Mouse (Mus musculus): Measurements from ENCODE around the gene Mbl1. TPM values are rescaled to one million over a fixed set of nuclear protein-coding genes. Genes with fewer than 3 reads are reported as not detected.

Mbl1 gene
- polyA plus RNA-seq, 1 experiment from 2014 or later, result 6.7 TPM

DNA sequence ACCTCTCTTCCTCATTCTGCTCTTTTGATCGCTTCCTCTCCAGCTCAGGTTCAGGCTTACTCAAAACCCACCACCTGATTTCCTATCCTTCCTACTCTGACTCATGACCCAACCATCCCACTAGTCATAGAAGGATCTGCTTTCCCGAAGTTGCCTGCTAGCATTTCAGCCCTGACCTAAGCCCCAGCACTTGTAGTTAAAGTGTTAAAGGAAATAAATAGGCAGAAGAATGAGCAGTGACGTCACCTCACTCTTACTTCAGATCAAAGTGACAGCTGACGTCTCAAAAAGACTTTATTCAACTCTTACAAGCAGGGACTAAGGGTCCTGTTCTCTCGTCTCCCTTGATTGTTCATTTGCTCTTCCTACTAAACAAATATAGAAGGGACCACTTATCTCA lies 16.0 kb downstream of the Mbl1 start:
- Histone ChIP-seq H3K9ac (ENCODE audit: low read depth, low read length) (no peak overlapping the region), H3K9me3 (ENCODE audit: control insufficient read depth, low read length) (no peaks in the 10 kb centered on the region), H3K27ac (ENCODE audit: low read depth, low read length) (no peak overlapping the region), H3K27me3 (replicated peaks; ENCODE audit: control insufficient read depth, insufficient read depth, low read length) (no peaks in the 10 kb centered on the region), H3K4me1 (replicated peaks; ENCODE audit: control insufficient read depth, insufficient read depth, low read length) (no peaks in the 10 kb centered on the region), H3K4me2 (no peak overlapping the region), H3K36me3 (ENCODE audit: control insufficient read depth, insufficient read depth, low read length) (no peaks in the 10 kb centered on the region), H3K4me3 (ENCODE audit: low read depth, low read length) (no peak overlapping the region)
- WGBS, result 42% methylated on average over 5 of the region's 5 CpGs
- DNase-seq (ENCODE audit: low spot score) (no peak), ATAC-seq (replicated peaks; ENCODE audit: low FRiP score) (no peak)

DNA sequence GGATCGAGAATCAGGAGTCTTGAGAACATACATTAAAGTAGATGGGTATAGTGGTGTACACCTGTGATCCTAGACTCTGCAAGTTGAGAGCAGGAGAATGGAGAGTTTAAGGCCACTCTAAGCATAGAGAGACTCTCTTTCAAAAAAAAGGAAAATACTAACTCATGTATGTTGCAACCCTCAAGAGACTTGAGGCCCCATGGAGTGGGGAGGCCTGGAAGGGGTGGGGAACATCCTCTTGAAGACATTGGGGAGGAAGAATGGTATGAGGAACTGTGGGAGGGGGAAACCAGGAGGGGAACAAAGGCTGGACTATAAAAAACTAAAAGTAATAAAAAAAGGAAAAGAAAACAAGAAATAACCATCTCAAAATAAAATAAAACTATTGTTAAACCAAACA lies 17.3 kb downstream of the Mbl1 start:
- no peak for ATAC-seq (replicated peaks; ENCODE audit: low FRiP score)
- Histone ChIP-seq H3K27me3 (replicated peaks; ENCODE audit: control insufficient read depth, insufficient read depth, low read length) (no peaks in the 10 kb centered on the region), H3K4me2 (no peak overlapping the region), H3K36me3 (ENCODE audit: control insufficient read depth, insufficient read depth, low read length) (no peaks in the 10 kb centered on the region), H3K4me3 (ENCODE audit: low read depth, low read length) (no peak overlapping the region), H3K4me1 (replicated peaks; ENCODE audit: control insufficient read depth, insufficient read depth, low read length) (no peaks in the 10 kb centered on the region), H3K27ac (ENCODE audit: low read depth, low read length) (no peak overlapping the region), H3K9ac (ENCODE audit: low read depth, low read length) (no peak overlapping the region), H3K9me3 (ENCODE audit: control insufficient read depth, low read length) (no peaks in the 10 kb centered on the region)
- 71% methylated on average over 1 of the region's 1 CpGs for WGBS
- no peak for DNase-seq (ENCODE audit: low spot score)

DNA sequence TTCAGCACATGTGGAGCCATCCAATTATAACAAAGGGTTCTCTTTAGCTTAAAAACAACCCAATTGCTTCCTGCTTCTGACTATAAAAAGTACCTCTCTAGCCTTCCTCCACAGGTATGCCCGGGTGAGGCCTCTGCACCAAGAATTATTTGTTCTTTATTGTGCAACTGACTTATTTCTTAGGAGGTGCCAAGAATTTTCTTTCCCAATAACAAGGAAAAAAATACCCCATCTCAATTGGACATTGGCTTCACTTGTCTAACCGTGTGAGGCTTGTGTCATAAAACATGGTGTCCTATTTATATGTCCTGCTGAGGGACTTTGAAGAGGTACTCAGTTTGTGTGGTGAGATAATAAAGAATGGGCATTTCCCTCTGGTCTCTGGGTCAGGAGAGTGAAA lies 19.3 kb downstream of the Mbl1 start:
- ATAC-seq (replicated peaks; ENCODE audit: low FRiP score) (no peak), DNase-seq (ENCODE audit: low spot score) (no peak)
- Histone ChIP-seq H3K4me1 (replicated peaks; ENCODE audit: control insufficient read depth, insufficient read depth, low read length) (no peaks in the 10 kb centered on the region), H3K27ac (ENCODE audit: low read depth, low read length) (no peak overlapping the region), H3K4me3 (ENCODE audit: low read depth, low read length) (no peak overlapping the region), H3K4me2 (no peak overlapping the region), H3K36me3 (ENCODE audit: control insufficient read depth, insufficient read depth, low read length) (no peaks in the 10 kb centered on the region), H3K9ac (ENCODE audit: low read depth, low read length) (no peak overlapping the region), H3K9me3 (ENCODE audit: control insufficient read depth, low read length) (no peaks in the 10 kb centered on the region), H3K27me3 (replicated peaks; ENCODE audit: control insufficient read depth, insufficient read depth, low read length) (no peaks in the 10 kb centered on the region)
- 75% methylated on average over 2 of the region's 2 CpGs for WGBS

DNA sequence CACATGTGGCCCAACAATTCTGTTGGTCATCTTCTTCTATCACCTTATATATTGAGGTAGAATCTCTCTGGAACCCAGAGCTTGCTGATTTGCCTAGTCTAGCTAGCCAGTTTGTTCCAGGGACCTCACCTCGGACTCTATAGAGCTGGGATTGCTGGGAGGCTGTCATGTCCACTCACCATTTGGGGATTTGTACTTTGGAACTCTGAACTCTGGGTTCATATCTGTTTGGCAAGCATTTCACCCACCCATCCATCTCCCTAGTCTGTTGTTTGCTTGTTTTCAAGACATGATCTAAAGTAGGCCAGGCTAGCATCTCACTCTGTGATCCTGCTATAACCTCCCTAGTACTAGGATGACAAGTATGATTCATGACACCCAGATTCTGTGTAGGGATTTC lies 23.5 kb downstream of the Mbl1 start:
- 57% methylated on average over 1 of the region's 1 CpGs for WGBS
- H3K4me1 ChIP-seq (replicated peaks; ENCODE audit: control insufficient read depth, insufficient read depth, low read length), result no peaks in the 10 kb centered on the region

DNA sequence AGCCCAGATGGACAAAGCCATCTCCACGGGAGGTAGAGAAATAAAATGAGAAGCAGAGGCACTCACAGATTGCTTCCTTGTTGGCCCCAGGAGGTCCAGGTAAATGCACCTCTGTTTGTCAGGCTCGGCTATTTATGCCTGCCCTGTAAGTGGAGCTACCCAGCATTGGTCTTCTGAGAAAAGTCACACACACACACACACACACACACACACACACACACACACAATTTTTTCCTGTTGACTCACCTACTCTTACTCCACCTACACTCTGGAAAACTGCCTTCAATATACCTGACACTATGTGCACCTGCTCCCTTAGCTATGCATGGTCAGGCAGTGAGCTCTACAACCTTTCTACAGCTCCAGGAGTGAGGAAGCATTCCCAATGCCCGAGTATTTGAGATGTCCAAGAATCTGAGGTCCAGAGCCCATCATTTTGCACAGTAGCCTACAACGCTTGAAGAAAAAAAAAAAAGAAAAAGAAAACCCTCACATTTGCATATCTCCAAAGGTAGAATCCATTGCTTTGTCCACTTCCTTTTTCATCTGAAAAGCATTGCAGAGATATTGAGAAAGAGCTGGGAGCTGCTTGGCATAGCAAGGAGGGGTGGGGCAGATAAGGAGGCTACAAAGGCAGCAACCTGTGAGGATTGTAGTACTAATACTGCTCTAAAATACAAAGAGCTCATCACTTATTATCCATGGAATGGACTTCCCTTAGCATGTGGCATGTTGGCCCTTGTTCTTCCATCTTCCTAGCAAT lies 34.0 kb downstream of the Mbl1 start, which contains the start of gene Sftpd:
Gene Sftpd (minus strand): TSS at position 91 of the 763 bp plus-strand sequence.
- H3K9me3 ChIP-seq (ENCODE audit: control insufficient read depth, low read length), result no peaks in the 10 kb centered on the region
- H3K36me3 ChIP-seq (ENCODE audit: control insufficient read depth, insufficient read depth, low read length), result no peaks in the 10 kb centered on the region
- H3K4me3 ChIP-seq (ENCODE audit: low read depth, low read length), result no peak within 1 kb of the TSS
- DNase-seq (ENCODE audit: low spot score), result no peak
- no peak within 1 kb of the TSS for H3K9ac ChIP-seq (ENCODE audit: low read depth, low read length)
- H3K4me1 ChIP-seq (replicated peaks; ENCODE audit: control insufficient read depth, insufficient read depth, low read length), result no peaks in the 10 kb centered on the region
- no peak within 1 kb of the TSS for H3K27ac ChIP-seq (ENCODE audit: low read depth, low read length)
- no peak within 1 kb of the TSS for H3K4me2 ChIP-seq
- WGBS, result 67% methylated on average over 4 of the region's 4 CpGs
- ATAC-seq (replicated peaks; ENCODE audit: low FRiP score), result no peak
- H3K27me3 ChIP-seq (replicated peaks; ENCODE audit: control insufficient read depth, insufficient read depth, low read length), result no peaks in the 10 kb centered on the region

More for the DNA sequence above, 23.5 kb downstream of the Mbl1 start:
- H3K27me3 ChIP-seq (replicated peaks; ENCODE audit: control insufficient read depth, insufficient read depth, low read length), result no peaks in the 10 kb centered on the region
- no peak overlapping the region for H3K4me2 ChIP-seq
- no peak overlapping the region for H3K9ac ChIP-seq (ENCODE audit: low read depth, low read length)
- no peaks in the 10 kb centered on the region for H3K9me3 ChIP-seq (ENCODE audit: control insufficient read depth, low read length)
- H3K4me3 ChIP-seq (ENCODE audit: low read depth, low read length), result no peak overlapping the region
- no peak for DNase-seq (ENCODE audit: low spot score)
- no peaks in the 10 kb centered on the region for H3K36me3 ChIP-seq (ENCODE audit: control insufficient read depth, insufficient read depth, low read length)
- ATAC-seq (replicated peaks; ENCODE audit: low FRiP score), result no peak
- H3K27ac ChIP-seq (ENCODE audit: low read depth, low read length), result no peak overlapping the region

DNA sequence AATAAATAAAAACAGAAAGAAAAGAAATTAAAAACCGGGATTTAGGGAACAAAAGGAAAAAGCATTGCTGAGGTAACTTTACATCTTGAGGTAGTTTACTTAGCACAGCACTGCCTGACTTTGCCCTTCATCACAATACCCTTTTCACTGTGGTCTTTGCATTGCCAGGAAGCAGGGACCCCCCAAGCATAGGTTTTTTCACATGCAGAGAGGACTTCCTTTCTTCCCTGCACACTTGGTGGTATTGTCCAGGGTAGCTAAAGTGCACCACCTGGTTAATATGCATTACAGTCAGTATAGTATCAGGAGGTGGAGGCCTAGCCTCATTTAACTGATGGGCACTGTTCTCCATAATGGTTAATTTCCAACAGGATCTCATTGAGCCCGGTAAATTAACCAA lies 38.2 kb downstream of the Mbl1 start:
- Histone ChIP-seq H3K36me3 (ENCODE audit: control insufficient read depth, insufficient read depth, low read length) (no peaks in the 10 kb centered on the region), H3K9ac (ENCODE audit: low read depth, low read length) (no peak overlapping the region), H3K27me3 (replicated peaks; ENCODE audit: control insufficient read depth, insufficient read depth, low read length) (no peaks in the 10 kb centered on the region), H3K27ac (ENCODE audit: low read depth, low read length) (no peak overlapping the region), H3K4me2 (no peak overlapping the region), H3K9me3 (ENCODE audit: control insufficient read depth, low read length) (no peaks in the 10 kb centered on the region), H3K4me3 (ENCODE audit: low read depth, low read length) (no peak overlapping the region), H3K4me1 (replicated peaks; ENCODE audit: control insufficient read depth, insufficient read depth, low read length) (no peaks in the 10 kb centered on the region)
- ATAC-seq (replicated peaks; ENCODE audit: low FRiP score) (no peak), DNase-seq (ENCODE audit: low spot score) (no peak)
- 69% methylated on average over 2 of the region's 2 CpGs for WGBS

DNA sequence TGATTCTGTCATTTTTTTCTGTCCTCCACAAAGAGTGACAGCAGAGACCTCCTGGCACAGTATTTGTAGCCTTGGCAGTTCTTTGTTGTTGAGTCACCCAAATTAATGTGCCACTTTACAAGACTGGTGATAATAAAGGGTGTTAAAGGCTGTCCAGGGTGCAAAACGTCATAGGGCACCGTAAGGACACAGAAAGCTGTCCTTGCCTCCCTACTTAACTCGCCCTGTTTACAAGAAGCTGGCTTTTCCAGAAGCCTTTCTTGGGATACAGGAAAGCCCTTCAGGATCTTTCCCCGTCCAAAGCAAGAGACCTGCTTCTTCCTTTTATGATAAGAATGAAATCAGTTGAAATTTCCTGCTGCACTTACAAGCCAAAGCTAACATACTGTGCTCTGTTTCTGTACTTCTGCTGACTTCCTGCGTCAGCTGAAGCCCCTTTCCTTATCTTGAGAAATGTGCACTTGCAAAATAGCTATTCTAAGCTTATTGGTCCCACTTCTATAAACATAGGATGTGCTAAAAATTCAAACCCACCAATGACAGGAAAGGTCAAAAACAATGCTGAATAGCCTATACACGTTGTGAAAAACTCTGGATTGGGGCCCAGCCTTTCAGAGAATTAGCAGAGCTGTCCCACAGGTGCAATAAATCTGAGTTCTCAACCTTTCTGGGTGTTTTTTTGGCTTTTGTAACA lies 46.9 kb downstream of the Mbl1 start:
- no peaks in the 10 kb centered on the region for H3K36me3 ChIP-seq (ENCODE audit: control insufficient read depth, insufficient read depth, low read length)
- no peak overlapping the region for H3K9ac ChIP-seq (ENCODE audit: low read depth, low read length)
- H3K4me3 ChIP-seq (ENCODE audit: low read depth, low read length), result no peak overlapping the region
- ATAC-seq (replicated peaks; ENCODE audit: low FRiP score), result no peak; the same call in 1 of the 2 replicates
- H3K27ac ChIP-seq (ENCODE audit: low read depth, low read length), result no peak overlapping the region
- no peaks in the 10 kb centered on the region for H3K4me1 ChIP-seq (replicated peaks; ENCODE audit: control insufficient read depth, insufficient read depth, low read length)
- 42% methylated on average over 6 of the region's 6 CpGs for WGBS
- no peak for DNase-seq (ENCODE audit: low spot score)
- H3K27me3 ChIP-seq (replicated peaks; ENCODE audit: control insufficient read depth, insufficient read depth, low read length), result no peaks in the 10 kb centered on the region
- H3K4me2 ChIP-seq, result no peak overlapping the region
- no peaks in the 10 kb centered on the region for H3K9me3 ChIP-seq (ENCODE audit: control insufficient read depth, low read length)
